Mouse (Mus musculus) lung, embryonic 16.5 days (tissue): Measurements from ENCODE around the gene Nfatc3. TPM values are rescaled to one million over a fixed set of nuclear protein-coding genes. Genes with fewer than 3 reads are reported as not detected.
A peak's percentile ranks its signal among the peaks of the same experiment; 100 is the strongest.

Experiments
- ATAC-seq: fragments of 200-750 bp; cut with Nextera tagmentation; 2 replicates; pipeline ENCODE4 v1.8.0; 2017; ENCODE audit warnings: low read depth, mild to moderate bottlenecking, moderate library complexity
- H3K27ac ChIP-seq: fragments of 300-500 bp; sonication (generic); 2 replicates; pipeline ENCODE4 v1.5.1; 2014; ENCODE audit warnings: mild to moderate bottlenecking, control low read depth, low read length
- H3K27me3 ChIP-seq: fragments of 300-500 bp; sonication (generic); 2 replicates; pipeline ENCODE4 v1.6.1; 2014; ENCODE audit warnings: low read depth, low read length, mixed read lengths; ENCODE audit not compliant: control insufficient read depth, insufficient read depth
- H3K36me3 ChIP-seq: fragments of 300-500 bp; sonication (generic); 2 replicates; pipeline ENCODE4 v1.6.1; 2014; ENCODE audit warnings: low read length; ENCODE audit not compliant: control insufficient read depth, insufficient read depth
- H3K4me1 ChIP-seq: fragments of 300-500 bp; sonication (generic); replicated peaks from 2 replicates; pipeline ENCODE4 v1.6.1; 2014; ENCODE audit warnings: low read length, mixed read lengths; ENCODE audit not compliant: control insufficient read depth, insufficient read depth
- H3K4me2 ChIP-seq: fragments of 300-500 bp; sonication (generic); 2 replicates; pipeline ENCODE4 v1.6.1; 2014; ENCODE audit warnings: low read depth, low read length, control low read depth
- H3K4me3 ChIP-seq: fragments of 300-500 bp; sonication (generic); 2 replicates; pipeline ENCODE4 v1.5.1; 2014; ENCODE audit warnings: mild to moderate bottlenecking, low read length, control low read depth
- H3K9ac ChIP-seq: fragments of 300-500 bp; sonication (generic); 2 replicates; pipeline ENCODE4 v1.6.1; 2014; ENCODE audit warnings: low read length, control low read depth
- H3K9me3 ChIP-seq: fragments of 300-500 bp; sonication (generic); 2 replicates; pipeline ENCODE4 v1.6.1; 2016; ENCODE audit warnings: low read length; ENCODE audit not compliant: control insufficient read depth
- WGBS: fragments of 180-500 bp; shearing (Covaris S2); extraction: QIAGEN DNeasy Blood & Tissue Kit; methylation state at CpG from one replicate; pipeline ENCODE4 v1.1.7; 2014; 5-methylcytosine and 5-hydroxymethylcytosine counted together
- polyA plus RNA-seq: library from polyadenylated mRNA; unstranded; fragments of >200 nt; fragmentation: Nextera tagmentation; extraction: Ambion mirVana; gene quantifications from 2 replicates; pipeline ENCODE4 v1.2.1, GENCODE M21; 2015

The Nfatc3 gene
- polyA plus RNA-seq, 1 experiment from 2014 or later: 6.0 TPM

DNA sequence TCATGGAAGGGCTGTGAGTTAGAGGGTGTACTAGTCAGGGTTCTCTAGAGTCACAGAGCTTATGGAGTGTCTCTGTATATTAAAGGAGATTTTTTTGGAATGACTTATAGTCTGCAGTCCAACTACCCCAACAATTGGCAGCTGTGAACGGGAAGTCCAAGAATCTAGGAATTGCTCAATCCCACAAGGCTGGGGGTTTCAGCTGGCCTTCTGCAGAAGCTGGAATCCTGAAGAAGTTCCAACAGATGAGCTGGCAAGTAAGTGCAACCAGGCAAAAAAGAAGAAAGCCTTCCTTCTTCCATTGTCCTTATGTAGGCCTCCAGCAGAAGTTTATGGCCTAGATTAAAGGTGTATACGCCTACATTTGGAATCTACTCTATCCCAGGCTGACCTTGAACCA, 86.7 kb downstream of the Nfatc3 start:
- Histone ChIP-seq H3K4me1 (peaks cover 8% of the 10 kb centered on the region; the same call in 1 of the 2 replicates), H3K9me3 (no peaks in the 10 kb centered on the region), H3K27me3 (no peaks in the 10 kb centered on the region), H3K4me3 (no peak overlapping the region), H3K36me3 (no peaks in the 10 kb centered on the region), H3K9ac (no peak overlapping the region), H3K27ac (no peak overlapping the region), H3K4me2 (no peak overlapping the region)
- peak; percentile 38 for ATAC-seq
- WGBS: 62% methylated on average over 2 of the region's 2 CpGs

DNA sequence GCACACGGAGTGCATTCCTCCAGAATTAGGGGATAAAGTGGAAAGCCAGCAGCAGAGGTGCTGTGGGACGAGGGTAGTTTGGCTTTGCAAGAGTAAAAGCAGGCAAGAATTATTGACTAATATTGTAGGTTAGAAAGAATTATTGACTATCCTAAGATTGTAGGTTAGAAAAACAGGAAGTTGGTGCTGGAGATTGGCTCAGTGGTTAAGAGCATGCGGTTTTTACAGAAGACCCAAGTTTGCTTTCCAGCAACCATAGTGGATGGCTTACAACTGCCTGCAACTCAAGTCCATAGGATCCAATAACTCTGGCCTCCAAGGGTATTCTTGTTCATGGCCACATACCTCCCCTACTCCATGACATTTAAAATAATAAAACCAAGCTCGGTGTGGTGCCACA, 87.4 kb downstream of the Nfatc3 start:
- no peaks in the 10 kb centered on the region for H3K27me3 ChIP-seq
- no peaks in the 10 kb centered on the region for H3K9me3 ChIP-seq
- H3K9ac ChIP-seq: no peak overlapping the region
- no peak overlapping the region for H3K4me3 ChIP-seq
- no peaks in the 10 kb centered on the region for H3K36me3 ChIP-seq
- peaks cover 10% of the 10 kb centered on the region for H3K4me1 ChIP-seq
- 79% methylated on average over 4 of the region's 4 CpGs for WGBS
- no peak overlapping the region for H3K27ac ChIP-seq
- no peak overlapping the region for H3K4me2 ChIP-seq
- ATAC-seq: no peak

DNA sequence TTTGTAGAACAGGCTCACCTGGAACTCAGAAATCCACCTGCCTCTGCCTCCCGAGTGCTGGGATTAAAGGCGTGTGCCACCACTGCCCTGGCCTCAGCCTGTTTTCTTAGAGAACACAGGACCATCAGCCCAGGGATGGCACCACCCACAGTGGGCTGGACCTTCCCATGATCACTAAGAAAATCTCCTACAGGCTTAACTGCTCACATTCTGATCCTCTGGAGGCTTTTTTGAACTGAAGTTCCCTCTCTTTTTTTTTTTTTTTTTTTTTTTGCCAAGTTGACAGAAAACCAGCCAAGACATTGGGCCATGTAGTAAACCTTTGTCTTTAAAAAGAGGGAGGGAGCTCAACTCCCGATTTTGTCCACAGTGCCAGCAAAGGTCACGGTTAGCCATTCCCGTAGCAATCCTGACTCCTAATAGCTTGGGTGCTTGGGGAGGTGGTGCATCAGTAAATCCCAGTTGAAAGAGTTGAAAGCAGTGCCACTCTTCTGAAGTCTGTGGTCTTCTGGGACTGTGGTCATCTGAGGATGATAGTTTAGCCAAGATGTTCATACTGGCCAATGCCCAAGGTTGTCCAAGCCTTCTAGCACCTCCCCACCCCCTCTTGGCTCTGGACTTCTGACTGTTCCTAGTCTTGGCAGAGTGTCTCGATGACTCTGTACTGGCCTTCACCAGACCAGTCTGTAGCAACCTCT, 89.4 kb downstream of the Nfatc3 start:
- peaks cover 12% of the 10 kb centered on the region for H3K4me1 ChIP-seq
- no peaks in the 10 kb centered on the region for H3K9me3 ChIP-seq
- H3K27ac ChIP-seq: no peak overlapping the region
- no peaks in the 10 kb centered on the region for H3K36me3 ChIP-seq
- H3K4me2 ChIP-seq: no peak overlapping the region
- H3K9ac ChIP-seq: no peak overlapping the region
- no peak overlapping the region for H3K4me3 ChIP-seq
- ATAC-seq: no peak
- WGBS: 78% methylated on average over 6 of the region's 6 CpGs
- no peaks in the 10 kb centered on the region for H3K27me3 ChIP-seq

DNA sequence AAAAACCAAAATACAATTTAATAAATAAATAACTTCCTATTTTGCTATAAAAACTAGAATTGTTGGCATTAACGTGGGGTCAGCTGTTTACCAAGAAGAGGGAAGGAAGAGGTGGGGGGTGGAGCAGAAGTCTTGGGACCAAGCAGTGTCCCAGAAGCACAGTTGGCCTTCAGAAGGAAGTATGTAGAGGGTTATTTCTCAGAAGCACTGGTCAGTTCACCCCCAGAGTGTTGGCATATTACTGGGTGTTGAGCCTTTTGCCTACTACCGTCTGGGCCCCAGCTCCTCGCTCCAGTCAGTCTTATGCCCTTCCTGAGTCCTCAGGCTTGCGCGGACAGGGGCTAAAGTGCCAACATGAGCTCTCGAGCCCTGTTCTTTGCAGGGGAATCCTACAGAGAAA, 90.4 kb downstream of the Nfatc3 start:
- no peak overlapping the region for H3K4me2 ChIP-seq
- H3K4me1 ChIP-seq: peaks cover 12% of the 10 kb centered on the region
- no peak overlapping the region for H3K9ac ChIP-seq
- no peaks in the 10 kb centered on the region; the same call in 1 of the 2 replicates for H3K36me3 ChIP-seq
- H3K27me3 ChIP-seq: no peaks in the 10 kb centered on the region
- WGBS: 87% methylated on average over 6 of the region's 6 CpGs
- no peaks in the 10 kb centered on the region for H3K9me3 ChIP-seq
- H3K27ac ChIP-seq: no peak overlapping the region
- no peak overlapping the region for H3K4me3 ChIP-seq
- no peak for ATAC-seq

DNA sequence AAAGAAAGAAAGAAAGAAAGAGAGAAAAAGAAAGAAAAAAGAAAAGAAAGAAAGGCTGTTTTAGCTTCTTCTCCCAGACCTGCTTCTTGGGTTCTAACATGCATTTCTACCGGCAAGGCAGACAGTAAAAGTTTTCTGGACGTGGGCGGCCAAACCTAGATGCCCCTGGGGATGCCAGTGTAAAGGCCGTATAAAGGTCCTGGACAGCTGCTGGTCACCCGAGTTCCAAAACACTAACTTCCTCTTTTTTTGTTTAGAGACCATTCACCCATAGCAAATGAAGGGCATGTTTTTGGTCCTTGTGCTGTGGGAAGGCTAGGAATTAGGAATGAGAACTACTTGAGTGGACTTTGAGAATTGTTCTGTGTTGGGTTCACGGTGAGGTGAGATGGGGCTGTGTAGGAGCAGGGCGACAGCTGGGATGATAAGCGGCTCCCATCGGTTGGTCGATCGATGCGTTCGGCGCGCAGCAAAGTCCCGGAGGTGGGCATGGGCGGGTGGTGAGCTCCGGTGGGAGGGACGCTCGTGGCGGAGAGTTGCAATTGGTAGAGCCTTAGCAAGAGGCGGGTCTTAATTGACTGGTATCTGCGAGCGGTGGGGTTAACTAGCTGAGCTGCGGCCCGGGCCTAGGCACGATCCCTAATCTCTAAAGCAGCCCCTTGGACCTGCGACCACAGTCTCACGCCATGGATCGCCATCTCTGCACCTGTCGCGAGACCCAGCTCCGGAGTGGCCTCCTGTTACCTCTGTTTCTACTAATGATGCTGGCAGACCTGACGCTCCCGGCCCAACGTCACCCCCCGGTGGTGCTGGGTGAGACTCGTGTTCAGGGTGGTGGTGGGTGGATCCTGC, 91.4 kb downstream of the Nfatc3 start, which contains the start of gene Pla2g15:
Gene Pla2g15 (plus strand): TSS at position 599 of the 852 bp plus-strand sequence.
- peak within 1 kb of the TSS; percentile 74 for H3K4me3 ChIP-seq
- H3K4me1 ChIP-seq: peaks cover 11% of the 10 kb centered on the region
- ATAC-seq: peak; percentile 98
- H3K36me3 ChIP-seq: no peaks in the 10 kb centered on the region; the same call in 1 of the 2 replicates
- H3K9ac ChIP-seq: peak within 1 kb of the TSS; percentile 81
- peak within 1 kb of the TSS; percentile 84 for H3K4me2 ChIP-seq
- H3K27ac ChIP-seq: peak within 1 kb of the TSS; percentile 66; the same call in 1 of the 2 replicates
- no peaks in the 10 kb centered on the region for H3K27me3 ChIP-seq
- WGBS: under 1% methylated on average over 38 of the region's 38 CpGs
- H3K9me3 ChIP-seq: no peaks in the 10 kb centered on the region

DNA sequence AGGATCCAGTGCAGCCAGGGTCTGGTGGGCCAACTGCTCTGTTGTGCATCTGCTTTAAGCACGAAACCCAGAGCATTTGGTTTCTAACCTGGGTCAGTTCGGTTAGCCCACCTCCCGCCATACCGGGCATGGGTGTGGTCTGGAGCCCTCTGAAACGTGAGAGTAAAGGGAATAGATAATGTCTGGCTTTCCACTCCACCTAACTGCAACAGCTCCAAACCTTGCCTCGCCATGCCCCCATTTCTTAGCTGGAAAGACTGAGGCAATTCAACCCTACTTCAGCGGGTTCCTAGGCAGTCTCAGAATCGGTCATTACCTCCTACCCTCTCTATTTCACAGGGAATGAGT, 92.0 kb downstream of the Nfatc3 start:
- H3K27ac ChIP-seq: peak overlapping the region; percentile 66; the same call in 1 of the 2 replicates
- peak overlapping the region; percentile 81 for H3K9ac ChIP-seq
- peaks cover 10% of the 10 kb centered on the region for H3K4me1 ChIP-seq
- H3K4me3 ChIP-seq: peak overlapping the region; percentile 74
- H3K9me3 ChIP-seq: no peaks in the 10 kb centered on the region
- no peak for ATAC-seq
- no peaks in the 10 kb centered on the region; the same call in 1 of the 2 replicates for H3K36me3 ChIP-seq
- H3K27me3 ChIP-seq: no peaks in the 10 kb centered on the region
- H3K4me2 ChIP-seq: peak overlapping the region; percentile 84
- WGBS: 15% methylated on average over 8 of the region's 8 CpGs

DNA sequence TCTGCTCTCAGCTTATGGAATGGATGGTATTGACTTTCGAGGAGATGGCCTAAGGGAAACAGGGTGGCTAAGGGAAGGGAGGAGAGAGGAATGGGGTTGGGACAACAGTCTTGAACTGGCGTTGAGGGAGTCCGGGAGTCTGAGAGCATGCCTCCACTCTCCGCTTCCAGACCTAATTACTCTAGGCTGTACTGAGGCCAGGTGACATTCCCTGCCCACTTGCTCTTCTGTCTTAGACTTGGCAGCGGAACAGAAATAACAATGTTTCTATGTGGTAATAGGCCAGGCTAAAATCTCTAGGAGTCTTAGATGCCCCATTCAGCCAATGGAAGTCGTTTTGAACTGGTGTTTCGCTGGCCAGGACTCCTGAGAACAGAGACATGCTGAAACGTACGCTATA, 92.4 kb downstream of the Nfatc3 start:
- Histone ChIP-seq H3K27ac (no peak overlapping the region), H3K4me1 (peaks cover 10% of the 10 kb centered on the region), H3K4me3 (peak overlapping the region; percentile 74), H3K9me3 (no peaks in the 10 kb centered on the region), H3K9ac (peak overlapping the region; percentile 81), H3K27me3 (no peaks in the 10 kb centered on the region), H3K36me3 (peaks cover 1% of the 10 kb centered on the region; the same call in 1 of the 2 replicates), H3K4me2 (peak overlapping the region; percentile 84)
- WGBS: 69% methylated on average over 9 of the region's 9 CpGs
- ATAC-seq: no peak

DNA sequence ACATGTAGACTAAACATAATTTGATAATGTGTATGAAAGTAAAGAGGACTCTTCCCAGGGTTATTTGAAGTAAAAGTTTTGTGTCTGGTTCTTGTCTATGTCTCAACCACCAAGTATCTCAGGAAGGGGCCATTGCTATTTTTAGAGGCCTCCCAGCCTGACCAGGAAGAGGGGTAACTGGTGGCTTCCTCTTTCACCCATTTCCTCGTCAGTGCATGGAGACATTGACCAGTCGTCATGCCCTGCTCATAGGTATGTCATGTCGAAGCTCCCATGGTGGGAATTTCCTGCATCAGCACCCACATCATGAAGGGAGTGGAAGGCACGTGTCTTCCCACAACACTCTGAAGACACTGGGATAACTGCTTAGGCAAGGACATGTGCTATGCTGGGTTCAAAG, 94.2 kb downstream of the Nfatc3 start:
- Histone ChIP-seq H3K9me3 (no peaks in the 10 kb centered on the region), H3K4me2 (no peak overlapping the region), H3K4me1 (peaks cover 10% of the 10 kb centered on the region), H3K4me3 (no peak overlapping the region), H3K36me3 (peaks cover 4% of the 10 kb centered on the region; the same call in 1 of the 2 replicates), H3K9ac (no peak overlapping the region), H3K27ac (no peak overlapping the region), H3K27me3 (no peaks in the 10 kb centered on the region)
- WGBS: 67% methylated on average over 4 of the region's 4 CpGs
- no peak for ATAC-seq

DNA sequence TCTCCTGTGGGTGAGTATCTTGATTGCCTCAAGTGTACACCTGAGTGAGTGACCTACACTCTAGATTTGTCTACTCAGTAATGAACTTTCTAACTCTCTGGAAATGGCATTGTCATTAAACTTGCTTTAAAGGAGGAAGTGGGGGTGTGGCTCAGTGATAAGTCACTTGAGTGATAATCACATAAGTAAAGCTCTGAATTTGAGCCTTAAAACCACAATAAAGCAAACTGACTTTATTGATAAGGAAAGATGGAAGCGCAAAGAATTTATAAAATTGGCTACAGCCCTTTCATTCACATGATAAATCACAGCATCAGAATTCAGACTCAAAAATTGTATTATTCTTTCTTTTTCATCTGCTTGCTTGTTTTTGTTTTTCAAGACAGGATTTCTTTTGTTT, 98.8 kb downstream of the Nfatc3 start:
- no peak for ATAC-seq
- Histone ChIP-seq H3K9me3 (no peaks in the 10 kb centered on the region), H3K27ac (no peak overlapping the region), H3K27me3 (no peaks in the 10 kb centered on the region), H3K36me3 (peaks cover 6% of the 10 kb centered on the region; the same call in 1 of the 2 replicates), H3K4me3 (no peak overlapping the region), H3K4me1 (no peaks in the 10 kb centered on the region), H3K4me2 (no peak overlapping the region), H3K9ac (no peak overlapping the region)
- 93% methylated on average over 1 of the region's 1 CpGs for WGBS
